Mouse (Mus musculus) cerebellum, adult 2 months (tissue): ENCODE results near the gene Cd151.

Experiments
- CTCF ChIP-seq: fragments of 200-500 bp; IDR thresholded peaks from 2 replicates; pipeline ENCODE4 v1.5.1; 2011; ENCODE audit warnings: low read depth, mild to moderate bottlenecking, control low read depth, low read length, moderate library complexity, borderline replicate concordance; ENCODE audit not compliant: insufficient read depth
- POLR2A ChIP-seq: fragments of 200-500 bp; IDR thresholded peaks from 2 replicates; pipeline ENCODE4 v1.6.1; 2011; ENCODE audit warnings: low read length, control low read depth, borderline replicate concordance; ENCODE audit not compliant: insufficient read depth

- TF ChIP-seq CTCF = no peak
- no peak for TF ChIP-seq POLR2A
Measured at GRCm38 (mm10) chr7:141476226-141476980, 9.2 kb downstream of the Cd151 start.
